Mouse (Mus musculus): Measurements from ENCODE around the gene Pik3c2a. TPM values are rescaled to one million over a fixed set of nuclear protein-coding genes. Genes with fewer than 3 reads are reported as not detected.

The Pik3c2a gene
- total and polyA plus RNA-seq, 3 experiments = 2.6 to 3.9 TPM; not detected in 1

- H3K9ac ChIP-seq (ENCODE audit: control insufficient read depth, low read depth, low read length, poor library complexity, severe bottlenecking) = peak overlapping the region; percentile 7; the same call in 1 of the 2 replicates
- TF ChIP-seq ETS1 (IDR thresholded peaks at IDR 0.05; ENCODE audit: low read depth, low read length) (no peak), ELF1 (IDR thresholded peaks at IDR 0.05; ENCODE audit: low read depth, low read length) (no peak), UBTF (IDR thresholded peaks at IDR 0.05; ENCODE audit: borderline replicate concordance, insufficient read depth, low read depth, low read length) (no peak), MEF2A (IDR thresholded peaks at IDR 0.05; ENCODE audit: extremely low read depth, insufficient replicate concordance, low read depth, low read length, poor library complexity, severe bottlenecking) (no peak), MAZ (IDR thresholded peaks at IDR 0.05; ENCODE audit: low read depth, low read length) (no peak), ZKSCAN1 (IDR thresholded peaks at IDR 0.05; ENCODE audit: low read depth, low read length) (no peak), HCFC1 (IDR thresholded peaks at IDR 0.05; ENCODE audit: low read depth, low read length) (no peak), POLR2AphosphoS5 (IDR thresholded peaks at IDR 0.05; ENCODE audit: borderline replicate concordance, low read depth, low read length) (no peak), GATA1 (IDR thresholded peaks at IDR 0.05; ENCODE audit: low read depth, low read length) (no peak), ZC3H11A (IDR thresholded peaks at IDR 0.05; ENCODE audit: low read depth, low read length) (no peak), ZMIZ1 (IDR thresholded peaks at IDR 0.05; ENCODE audit: low read depth, low read length) (no peak), TCF12 (IDR thresholded peaks at IDR 0.05; ENCODE audit: low read depth, low read length) (no peak), SMC3 (IDR thresholded peaks at IDR 0.05; ENCODE audit: low read depth, low read length) (no peak), CTCF (IDR thresholded peaks at IDR 0.05 in 2 of 3, conservative IDR thresholded peaks at IDR 0.05 in 1 of 3; ENCODE audit: control insufficient read depth in 1 of 3, insufficient read depth in 1 of 3, low read depth in 2 of 3, low read length in 3 of 3, poor library complexity in 1 of 3, severe bottlenecking in 1 of 3) (no peak), MAX (IDR thresholded peaks at IDR 0.05; ENCODE audit: low read length) (no peak), NRF1 (IDR thresholded peaks at IDR 0.05; ENCODE audit: insufficient read depth, low read depth, low read length, poor library complexity, severe bottlenecking) (no peak), MXI1 (IDR thresholded peaks at IDR 0.05; ENCODE audit: low read depth, low read length) (no peak), RCOR1 (IDR thresholded peaks at IDR 0.05; ENCODE audit: low read depth, low read length) (no peak), POLR2AphosphoS2 (IDR thresholded peaks at IDR 0.05; ENCODE audit: low read length) (no peak), E2F4 (IDR thresholded peaks at IDR 0.05; ENCODE audit: borderline replicate concordance, low read depth, low read length) (no peak)
- H3K79me2 ChIP-seq (ENCODE audit: control insufficient read depth, insufficient read depth, low read length, poor library complexity) = peaks cover 3% of the 10 kb centered on the region; the same call in 1 of the 2 replicates
- H3K4me3 ChIP-seq (ENCODE audit: control insufficient read depth in 1 of 2, insufficient read depth in 1 of 2, low read depth in 2 of 2, low read length in 2 of 2) = peak overlapping the region; percentile 78 to 86; a peak in 3 of 4 replicates
- no peak overlapping the region for H3K27ac ChIP-seq (ENCODE audit: control insufficient read depth, low read depth, low read length)
- no peaks in the 10 kb centered on the region for H3K9me3 ChIP-seq (replicated peaks; ENCODE audit: insufficient read depth, low read length)
- peak; percentile 7 for DNase-seq (ENCODE audit: low read depth, low spot score)
- H3K36me3 ChIP-seq (ENCODE audit: control insufficient read depth in 1 of 2, insufficient read depth in 2 of 2, low read length in 2 of 2) = peaks cover 0 to 2% of the 10 kb centered on the region in 2 experiments; a peak in 1 of 4 replicates
- peaks cover 0 to 5% of the 10 kb centered on the region in 2 experiments; a peak in 2 of 4 replicates for H3K4me1 ChIP-seq (ENCODE audit: control insufficient read depth in 1 of 2, insufficient read depth in 2 of 2, low read length in 2 of 2)
- 0 out of 4 replicates have a peak, but pooled peaks cover 0 to 2% of the 10 kb centered on the region in 2 experiments for H3K27me3 ChIP-seq (ENCODE audit: control insufficient read depth in 1 of 2, insufficient read depth in 2 of 2, low read length in 2 of 2)
These were observed 1.1 kb upstream of the Pik3c2a start for GRCm38 (mm10) chr7:116444326-116444809.
